Mouse (Mus musculus) 3134 (cell line): ENCODE data around the gene Cd6.

ENCODE experiments used
- DNase-seq: peaks from one replicate; pipeline ENCODE4 v3.0.0-alpha.2; 2011; ENCODE audit warnings: low spot score; ENCODE audit not compliant: insufficient read length; ENCODE audit errors: extremely low read depth

Cd6 gene

GRCm38 (mm10) chr19:10768694-10769428 is 61.0 kb downstream of the Cd6 start:
- no peak for DNase-seq

- DNase-seq: no peak
Measured at GRCm38 (mm10) chr19:10767631-10768030, 62.2 kb downstream of the Cd6 start.

- DNase-seq: peak; percentile 53
Measured at GRCm38 (mm10) chr19:10763381-10764031, 66.4 kb downstream of the Cd6 start.

- DNase-seq: no peak
Measured at GRCm38 (mm10) chr19:10762468-10762867, 67.4 kb downstream of the Cd6 start.

GRCm38 (mm10) chr19:10761794-10762415 is 68.0 kb downstream of the Cd6 start:
- no peak for DNase-seq

GRCm38 (mm10) chr19:10759983-10760831 is 69.7 kb downstream of the Cd6 start:
- no peak for DNase-seq

- DNase-seq: no peak
Measured at GRCm38 (mm10) chr19:10759525-10759924, 70.3 kb downstream of the Cd6 start.

- DNase-seq: no peak
Measured at GRCm38 (mm10) chr19:10758708-10759107, 71.2 kb downstream of the Cd6 start.

- DNase-seq: no peak
Measured at GRCm38 (mm10) chr19:10757526-10757925, 72.3 kb downstream of the Cd6 start.

- no peak for DNase-seq
Measured at GRCm38 (mm10) chr19:10757125-10757524, 72.7 kb downstream of the Cd6 start.

- no peak for DNase-seq
Measured at GRCm38 (mm10) chr19:10752646-10753045, 77.2 kb downstream of the Cd6 start.

- no peak for DNase-seq
Measured at GRCm38 (mm10) chr19:10752106-10752505, 77.8 kb downstream of the Cd6 start.

GRCm38 (mm10) chr19:10751607-10752006 is 78.3 kb downstream of the Cd6 start:
- DNase-seq: no peak

- DNase-seq: no peak
Measured at GRCm38 (mm10) chr19:10750161-10750560, 79.7 kb downstream of the Cd6 start.

- no peak for DNase-seq
Measured at GRCm38 (mm10) chr19:10749295-10749694, 80.6 kb downstream of the Cd6 start.

GRCm38 (mm10) chr19:10748401-10749102 is 81.3 kb downstream of the Cd6 start:
- no peak for DNase-seq

- peak; percentile 23 for DNase-seq
Measured at GRCm38 (mm10) chr19:10747718-10748117, 82.1 kb downstream of the Cd6 start.

GRCm38 (mm10) chr19:10747182-10747581 is 82.7 kb downstream of the Cd6 start:
- no peak for DNase-seq

- DNase-seq: no peak
Measured at GRCm38 (mm10) chr19:10742565-10742964, 87.3 kb downstream of the Cd6 start.

- DNase-seq: no peak
Measured at GRCm38 (mm10) chr19:10742145-10742544, 87.7 kb downstream of the Cd6 start.
